22 mouse cellular contexts compared by ENCODE assay signal in the genomic region with DNA sequence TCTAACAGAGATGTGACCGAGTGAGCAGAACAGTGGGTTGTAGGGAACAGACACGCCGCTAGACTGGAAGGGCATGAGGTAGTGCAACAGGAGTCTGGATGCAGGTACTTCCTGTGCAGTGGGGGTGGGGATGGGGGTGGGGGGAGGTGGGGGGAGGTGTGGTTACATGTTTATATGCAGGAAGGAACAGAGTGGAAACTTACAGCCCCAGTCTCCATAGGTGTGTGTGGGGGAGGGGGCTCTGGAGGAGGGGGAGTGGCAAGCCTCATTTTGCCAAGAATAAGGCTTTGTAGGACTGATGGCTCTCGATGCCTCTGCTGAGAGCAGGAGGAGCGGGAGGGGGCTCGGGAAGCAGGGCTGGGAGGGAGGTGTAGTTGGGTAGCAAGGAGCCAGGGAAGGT. TPM values are rescaled to one million over a fixed set of nuclear protein-coding genes. Genes with fewer than 3 reads are reported as not detected.
DNase-seq lines count a peak whose midpoint lies in the region; ATAC-seq and TF ChIP-seq lines count a peak whose summit lies in the region.
"Had no signal": no experiment of that assay in that cellular context is flagged by ENCODE, and none has a peak within 500 bp of the region (broad histone marks: within the 10 kb centered on the region; RNA-seq: fewer than 3 reads in every experiment).

No protein-coding gene starts in this region.

- peak overlapping the region; percentile 82; the same call in 1 of the 2 replicates for H3K27ac ChIP-seq in layer of hippocampus, adult 2 months
- no peak overlapping the region for H3K27ac ChIP-seq in intestine, postnatal 0 days (ENCODE audit: low read depth, low read length)
- H3K27ac ChIP-seq: hindbrain, embryonic 15.5 days; liver, embryonic 12.5 days had no signal

- TF ChIP-seq CTCF in layer of hippocampus, adult 2 months (conservative IDR thresholded peaks at IDR 0.05) = no peak
- no peak for TF ChIP-seq CTCF in E14TG2a.4 (conservative IDR thresholded peaks at IDR 0.05; ENCODE audit: low read length)
- no peak for TF ChIP-seq CTCF in intestine, postnatal 0 days (IDR thresholded peaks at IDR 0.05; ENCODE audit: low read depth)

- H3K27me3 ChIP-seq in E14TG2a.4 (ENCODE audit: insufficient read depth, low read length) = no peaks in the 10 kb centered on the region
- no peaks in the 10 kb centered on the region for H3K27me3 ChIP-seq in intestine, postnatal 0 days (replicated peaks; ENCODE audit: control insufficient read depth, insufficient read depth, low read length)
- H3K27me3 ChIP-seq: hindbrain, embryonic 15.5 days; limb, embryonic 13.5 days had no signal

- no peak for ATAC-seq in intestine, postnatal 0 days
- ATAC-seq: forebrain, embryonic 14.5 days; liver, embryonic 12.5 days had no signal

- 80% methylated on average over 6 of the region's 6 CpGs for WGBS in intestine, postnatal 0 days

- H3K4me2 ChIP-seq in intestine, postnatal 0 days (replicated peaks; ENCODE audit: low read depth) = no peak overlapping the region
- H3K4me2 ChIP-seq: heart, embryonic 11.5 days; hindbrain, embryonic 15.5 days; limb, embryonic 13.5 days; liver, embryonic 12.5 days had no signal

- no peak overlapping the region for H3K9ac ChIP-seq in intestine, postnatal 0 days (ENCODE audit: low read depth, low read length)
- H3K9ac ChIP-seq: hindbrain, embryonic 15.5 days; limb, embryonic 13.5 days; liver, embryonic 12.5 days had no signal

- no peak overlapping the region for H3K4me3 ChIP-seq in layer of hippocampus, adult 2 months
- H3K4me3 ChIP-seq in E14TG2a.4 (replicated peaks; ENCODE audit: low read length) = peak overlapping the region; percentile 56; the same call in 1 of the 2 replicates
- H3K4me3 ChIP-seq in intestine, postnatal 0 days (ENCODE audit: low read depth, low read length) = no peak overlapping the region
- H3K4me3 ChIP-seq: hindbrain, embryonic 15.5 days; limb, embryonic 13.5 days; liver, embryonic 12.5 days had no signal

- peaks cover 11% of the 10 kb centered on the region for H3K36me3 ChIP-seq in E14TG2a.4 (ENCODE audit: insufficient read depth, low read length)
- H3K36me3 ChIP-seq in intestine, postnatal 0 days (ENCODE audit: control insufficient read depth, insufficient read depth) = no peaks in the 10 kb centered on the region
- H3K36me3 ChIP-seq: hindbrain, embryonic 15.5 days; limb, embryonic 13.5 days; liver, embryonic 12.5 days had no signal

- peaks cover 91% of the 10 kb centered on the region for H3K4me1 ChIP-seq in E14TG2a.4 (replicated peaks; ENCODE audit: low read depth, low read length)
- peaks cover 4% of the 10 kb centered on the region; the same call in 1 of the 2 replicates for H3K4me1 ChIP-seq in intestine, postnatal 0 days (replicated peaks; ENCODE audit: control insufficient read depth, insufficient read depth, low read length)
- H3K4me1 ChIP-seq: liver, embryonic 12.5 days had no signal

- no peaks in the 10 kb centered on the region for H3K9me3 ChIP-seq in E14TG2a.4 (ENCODE audit: low read length)
- no peaks in the 10 kb centered on the region for H3K9me3 ChIP-seq in intestine, postnatal 0 days (ENCODE audit: control insufficient read depth)
- H3K9me3 ChIP-seq: hindbrain, embryonic 15.5 days; limb, embryonic 13.5 days; liver, embryonic 12.5 days had no signal

- no peak for DNase-seq in layer of hippocampus, adult 2 months (ENCODE audit: low spot score in 2 of 2)
- no peak for DNase-seq in layer of hippocampus, adult 18-20 months (ENCODE audit: low spot score in 2 of 2)
- DNase-seq in ES-CJ7 (ENCODE audit: low read depth, low spot score) = peak; percentile 79
- peak; percentile 14 for DNase-seq in thymus, postnatal 25 days
- DNase-seq in neural tube, embryonic 10.5 days (ENCODE audit: extremely low spot score, low spot score) = no peak
- DNase-seq: adrenal gland, postnatal 14 days; cerebellum, adult 2 months; cerebellum, postnatal 36 days; embryo, embryonic 11 days; heart, adult 11 months; kidney, postnatal 14 days; lung, adult 18-20 months; lung, postnatal 4 days; midbrain, embryonic 14.5 days had no signal

RNA-seq across cellular contexts. Expression of gene Epb41l1, which starts 10.7 kb away (rescaled TPM):
- 100 to 1,000 TPM; 340 to 347 TPM for total RNA-seq in layer of hippocampus, adult 2 months (2021)
- 100 to 1,000 TPM; 338 to 343 TPM for total RNA-seq in layer of hippocampus, adult 18-20 months (2021)
- 0.63 and 0.68 TPM in 2 replicates for polyA plus RNA-seq in intestine, postnatal 0 days (2015; fragmentation: Nextera tagmentation; extraction: Ambion mirVana)
- total RNA-seq: megakaryocyte-erythroid progenitor cell, adult 5-6 weeks had no signal

Comparison
In these comparisons a context has a peak if more than half of its experiments do, and no peak if none do; other contexts are left out.
1. DNase-seq: peak in ES-CJ7 (single experiment) and thymus, postnatal 25 days (single experiment); none in layer of hippocampus, adult 2 months (0 of 2), layer of hippocampus, adult 18-20 months (0 of 2) and neural tube, embryonic 10.5 days (single experiment).